In the genomic region with DNA sequence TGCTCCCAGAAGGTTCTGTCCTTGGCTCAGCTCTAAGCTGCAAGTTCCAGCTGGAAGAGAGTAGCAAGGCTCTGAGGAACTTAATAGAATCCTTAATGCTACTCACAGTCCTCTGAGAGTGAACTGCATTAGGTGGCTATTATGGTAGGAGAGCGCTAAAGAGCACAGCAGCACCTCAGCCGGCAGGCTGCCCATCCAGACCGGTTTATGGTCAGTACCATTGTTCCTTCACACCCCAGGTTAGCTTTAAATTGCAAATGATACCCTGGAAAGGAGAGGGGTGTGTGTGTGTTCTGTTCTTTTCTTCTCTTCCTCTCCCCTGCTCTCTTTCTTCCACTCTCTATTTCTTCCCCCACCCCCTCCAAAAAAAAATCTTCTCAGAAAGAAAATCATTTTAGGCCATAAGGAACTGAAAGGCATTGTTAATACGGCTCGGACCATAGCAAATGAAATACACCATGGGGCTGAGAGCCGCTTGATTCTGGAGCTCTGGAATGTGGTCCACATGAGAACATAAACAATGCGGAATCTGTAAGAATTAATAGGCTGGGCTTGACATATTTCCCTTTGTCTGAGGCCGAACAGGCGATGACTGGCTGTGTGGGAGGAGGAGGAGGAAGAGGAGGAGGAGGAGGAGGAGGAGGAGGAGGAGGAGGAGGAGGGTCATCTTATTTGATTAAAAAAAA, we compare ENCODE assay signal across 13 mouse cellular contexts.
DNase-seq lines count a peak whose midpoint lies in the region; ATAC-seq and TF ChIP-seq lines count a peak whose summit lies in the region.
"Had no signal": no experiment of that assay in that cellular context is flagged by ENCODE, and none has a peak within 500 bp of the region (broad histone marks: within the 10 kb centered on the region; RNA-seq: fewer than 3 reads in every experiment).

No protein-coding gene starts in this region.

- H3K9me3 ChIP-seq in hindbrain, embryonic 10.5 days, result no peaks in the 10 kb centered on the region
- H3K9me3 ChIP-seq in hindbrain, postnatal 0 days (ENCODE audit: low read length), result no peaks in the 10 kb centered on the region
- no peaks in the 10 kb centered on the region for H3K9me3 ChIP-seq in lung, postnatal 0 days (ENCODE audit: low read length)
- no peaks in the 10 kb centered on the region for H3K9me3 ChIP-seq in intestine, embryonic 16.5 days (ENCODE audit: control insufficient read depth, low read length)
- H3K9me3 ChIP-seq: liver, embryonic 12.5 days had no signal

- H3K36me3 ChIP-seq in hindbrain, embryonic 10.5 days, result no peaks in the 10 kb centered on the region
- no peaks in the 10 kb centered on the region for H3K36me3 ChIP-seq in hindbrain, postnatal 0 days (ENCODE audit: insufficient read depth, low read length)
- no peaks in the 10 kb centered on the region for H3K36me3 ChIP-seq in lung, postnatal 0 days (ENCODE audit: insufficient read depth, low read length)
- no peaks in the 10 kb centered on the region for H3K36me3 ChIP-seq in intestine, embryonic 16.5 days (ENCODE audit: control insufficient read depth, insufficient read depth, low read length)
- H3K36me3 ChIP-seq: liver, embryonic 12.5 days had no signal

- ATAC-seq in hindbrain, postnatal 0 days, result no peak
- ATAC-seq in lung, postnatal 0 days, result no peak
- no peak for ATAC-seq in intestine, embryonic 16.5 days
- ATAC-seq: liver, embryonic 12.5 days had no signal

- H3K9ac ChIP-seq in hindbrain, postnatal 0 days (replicated peaks; ENCODE audit: low read length), result no peak overlapping the region
- H3K9ac ChIP-seq in lung, postnatal 0 days (replicated peaks; ENCODE audit: low read depth), result no peak overlapping the region
- H3K9ac ChIP-seq in intestine, embryonic 16.5 days (ENCODE audit: low read depth, low read length), result no peak overlapping the region
- H3K9ac ChIP-seq: liver, embryonic 12.5 days had no signal

- no peak overlapping the region for H3K4me2 ChIP-seq in hindbrain, postnatal 0 days (ENCODE audit: low read depth, low read length)
- no peak overlapping the region for H3K4me2 ChIP-seq in lung, postnatal 0 days (replicated peaks; ENCODE audit: low read depth, low read length)
- no peak overlapping the region for H3K4me2 ChIP-seq in intestine, embryonic 16.5 days (ENCODE audit: low read depth, low read length)
- H3K4me2 ChIP-seq: liver, embryonic 12.5 days had no signal

- H3K4me3 ChIP-seq in hindbrain, embryonic 10.5 days, result no peak overlapping the region
- H3K4me3 ChIP-seq in hindbrain, postnatal 0 days (ENCODE audit: low read length), result no peak overlapping the region
- no peak overlapping the region for H3K4me3 ChIP-seq in lung, postnatal 0 days (ENCODE audit: low read depth, low read length)
- no peak overlapping the region for H3K4me3 ChIP-seq in intestine, embryonic 16.5 days (ENCODE audit: low read length)
- H3K4me3 ChIP-seq: liver, embryonic 12.5 days had no signal

- DNase-seq in hindbrain, embryonic 10.5 days (ENCODE audit: low spot score), result peak; percentile 40
- no peak for DNase-seq in hindbrain, postnatal 0 days (ENCODE audit: low spot score)
- DNase-seq in lung, postnatal 0 days (ENCODE audit: low spot score), result peak; percentile 34
- no peak for DNase-seq in lung, postnatal 14 days
- peak; percentile 34 for DNase-seq in embryo, embryonic 9.5 days (ENCODE audit: extremely low spot score)
- no peak for DNase-seq in cerebellum, postnatal 10 days
- DNase-seq in adrenal gland, adult 18-20 months (ENCODE audit: low spot score in 2 of 2), result no peak
- DNase-seq: adrenal gland, postnatal 36 days; cerebellum, adult 11 months; gastrocnemius, postnatal 10 days; right cerebral cortex, postnatal 25 days had no signal

- H3K4me1 ChIP-seq in hindbrain, embryonic 10.5 days (replicated peaks), result peaks cover 43% of the 10 kb centered on the region
- 0 out of 2 replicates have a peak, but pooled peaks cover 5% of the 10 kb centered on the region for H3K4me1 ChIP-seq in hindbrain, postnatal 0 days (ENCODE audit: insufficient read depth, low read length)
- H3K4me1 ChIP-seq in lung, postnatal 0 days (ENCODE audit: insufficient read depth, low read depth, low read length), result no peaks in the 10 kb centered on the region; the same call in 1 of the 2 replicates
- H3K4me1 ChIP-seq in intestine, embryonic 16.5 days (ENCODE audit: control insufficient read depth, insufficient read depth, low read length), result no peaks in the 10 kb centered on the region; the same call in 1 of the 2 replicates
- H3K4me1 ChIP-seq: liver, embryonic 12.5 days had no signal

- H3K27ac ChIP-seq in hindbrain, embryonic 10.5 days, result peak overlapping the region; percentile 81
- H3K27ac ChIP-seq in hindbrain, postnatal 0 days, result no peak overlapping the region
- H3K27ac ChIP-seq in lung, postnatal 0 days (ENCODE audit: low read length), result no peak overlapping the region
- 0 out of 2 replicates have a peak overlapping the region, but pooled peaks have one; percentile 4 for H3K27ac ChIP-seq in intestine, embryonic 16.5 days (ENCODE audit: low read length)
- H3K27ac ChIP-seq: liver, embryonic 12.5 days had no signal

- WGBS in hindbrain, embryonic 10.5 days, result 6% methylated on average over 9 of the region's 9 CpGs
- WGBS in hindbrain, postnatal 0 days, result 15% methylated on average over 9 of the region's 9 CpGs
- WGBS in lung, postnatal 0 days, result 4% methylated on average over 8 of the region's 9 CpGs
- 14% methylated on average over 8 of the region's 9 CpGs for WGBS in intestine, embryonic 16.5 days

- TF ChIP-seq EP300 in lung, postnatal 0 days (IDR thresholded peaks at IDR 0.05), result no peak

- peaks cover 95% of the 10 kb centered on the region for H3K27me3 ChIP-seq in hindbrain, embryonic 10.5 days (ENCODE audit: insufficient read depth, poor library complexity, severe bottlenecking)
- peaks cover 10% of the 10 kb centered on the region; the same call in 1 of the 2 replicates for H3K27me3 ChIP-seq in hindbrain, postnatal 0 days (ENCODE audit: insufficient read depth, low read length)
- H3K27me3 ChIP-seq in lung, postnatal 0 days (replicated peaks; ENCODE audit: insufficient read depth, low read length), result no peaks in the 10 kb centered on the region
- H3K27me3 ChIP-seq in intestine, embryonic 16.5 days (replicated peaks; ENCODE audit: control insufficient read depth, insufficient read depth, low read length), result no peaks in the 10 kb centered on the region; the same call in 1 of the 2 replicates

- TF ChIP-seq CTCF in hindbrain, postnatal 0 days (IDR thresholded peaks at IDR 0.05; ENCODE audit: low read depth), result no peak
- no peak for TF ChIP-seq CTCF in lung, postnatal 0 days (IDR thresholded peaks at IDR 0.05)

Comparison
In these comparisons a context has a peak if more than half of its experiments do, and no peak if none do; other contexts are left out.
1. DNase-seq: peak in hindbrain, embryonic 10.5 days (single experiment), lung, postnatal 0 days (single experiment) and embryo, embryonic 9.5 days (single experiment); none in hindbrain, postnatal 0 days (single experiment), lung, postnatal 14 days (single experiment), cerebellum, postnatal 10 days (0 of 2) and adrenal gland, adult 18-20 months (0 of 2).
2. H3K27ac ChIP-seq: peak in hindbrain, embryonic 10.5 days (single experiment) and intestine, embryonic 16.5 days (single experiment); none in hindbrain, postnatal 0 days (single experiment) and lung, postnatal 0 days (single experiment).